In genomic region chr11:20542739-20543452, GRCm38 (mm10) we compare ENCODE assay signal across 8 mouse cellular contexts. TPM values are rescaled to one million over a fixed set of nuclear protein-coding genes. Genes with fewer than 3 reads are reported as not detected.
DNase-seq lines count a peak whose midpoint lies in the region; ATAC-seq and TF ChIP-seq lines count a peak whose summit lies in the region.

TSS of gene Sertad2 (plus strand) at chr11:20543253.

- under 1% methylated on average over 62 of the region's 62 CpGs for WGBS in hindbrain, embryonic 10.5 days
- 3% methylated on average over 40 of the region's 62 CpGs for WGBS in lung, postnatal 0 days

- no peaks in the 10 kb centered on the region for H3K9me3 ChIP-seq in hindbrain, embryonic 10.5 days
- H3K9me3 ChIP-seq in lung, postnatal 0 days (ENCODE audit: low read length) = no peaks in the 10 kb centered on the region

- peak within 1 kb of the TSS; percentile 83 for H3K4me3 ChIP-seq in hindbrain, embryonic 10.5 days
- H3K4me3 ChIP-seq in lung, postnatal 0 days (ENCODE audit: low read depth, low read length) = peak within 1 kb of the TSS; percentile 87

- H3K27ac ChIP-seq in hindbrain, embryonic 10.5 days = peak within 1 kb of the TSS; percentile 95
- peak within 1 kb of the TSS; percentile 92 for H3K27ac ChIP-seq in lung, postnatal 0 days (ENCODE audit: low read length)

- TF ChIP-seq EP300 in lung, postnatal 0 days (IDR thresholded peaks at IDR 0.05) = no peak

- H3K4me2 ChIP-seq in lung, postnatal 0 days (replicated peaks; ENCODE audit: low read depth, low read length) = peak within 1 kb of the TSS; percentile 88

- ATAC-seq in frontal cortex, adult (ENCODE audit: low TSS enrichment) = peak; percentile 90
- ATAC-seq in lung, postnatal 0 days = peak; percentile 97

- H3K36me3 ChIP-seq in hindbrain, embryonic 10.5 days = no peaks in the 10 kb centered on the region
- no peaks in the 10 kb centered on the region for H3K36me3 ChIP-seq in lung, postnatal 0 days (ENCODE audit: insufficient read depth, low read length)

- H3K9ac ChIP-seq in lung, postnatal 0 days (replicated peaks; ENCODE audit: low read depth) = peak within 1 kb of the TSS; percentile 67

- peaks cover 24% of the 10 kb centered on the region for H3K4me1 ChIP-seq in hindbrain, embryonic 10.5 days (replicated peaks)
- no peaks in the 10 kb centered on the region for H3K4me1 ChIP-seq in lung, postnatal 0 days (ENCODE audit: insufficient read depth, low read depth, low read length)

- peaks cover 36% of the 10 kb centered on the region for H3K27me3 ChIP-seq in hindbrain, embryonic 10.5 days (ENCODE audit: insufficient read depth, poor library complexity, severe bottlenecking)
- H3K27me3 ChIP-seq in lung, postnatal 0 days (replicated peaks; ENCODE audit: insufficient read depth, low read length) = no peaks in the 10 kb centered on the region

- peak; percentile 38 for TF ChIP-seq CTCF in lung, postnatal 0 days (IDR thresholded peaks at IDR 0.05)

- DNase-seq in MN1 (ENCODE audit: low spot score) = peak; percentile 100
- DNase-seq in cerebellum, adult 9-10 months = peak; percentile 100
- DNase-seq in hindbrain, embryonic 10.5 days (ENCODE audit: low spot score) = peak; percentile 99
- peak; percentile 99 for DNase-seq in layer of hippocampus, adult 9-11 months
- peak; percentile 99 for DNase-seq in lung, postnatal 0 days (ENCODE audit: low spot score)
- peak; percentile 97 for DNase-seq in ovary, postnatal 14 days (ENCODE audit: low spot score)
- peak; percentile 99 for DNase-seq in thymus, postnatal 14 days

RNA-seq across cellular contexts. Expression of gene Sertad2, which starts in this region (rescaled TPM):
- polyA plus RNA-seq in hindbrain, embryonic 10.5 days (2016; fragmentation: Nextera tagmentation; extraction: Ambion mirVana) = 31.8 and 32.1 TPM in 2 replicates
- 43.6 and 44.9 TPM in 2 replicates for polyA plus RNA-seq in lung, postnatal 0 days (2015; fragmentation: Nextera tagmentation; extraction: Ambion mirVana)

Comparison
In these comparisons a context has a peak if more than half of its experiments do, and no peak if none do; other contexts are left out.
1. Peak in every context shown above with its lines: DNase-seq, ATAC-seq, H3K4me3 ChIP-seq and H3K27ac ChIP-seq.